Mouse (Mus musculus) monocyte, adult 5-6 weeks (primary cell): ENCODE measurements around the gene Scn4b. TPM values are rescaled to one million over a fixed set of nuclear protein-coding genes. Genes with fewer than 3 reads are reported as not detected.

Source experiments
- ATAC-seq: fragments of 153-309, 156-312 bp; replicated peaks from 2 replicates; pipeline ENCODE4 v1.8.0; 2017; ENCODE audit warnings: mild to moderate bottlenecking; ENCODE audit not compliant: low TSS enrichment, insufficient number of reproducible peaks, severe bottlenecking, poor library complexity, low FRiP score
- total RNA-seq: library from RNA; stranded (forward); fragments of 200-1000, 200-491, 200-594 nt; gene quantifications from 3 replicates; pipeline ENCODE4 v1.2.3, GENCODE M21; 2017

The Scn4b gene
- total RNA-seq, 1 experiment from 2014 or later = not detected

- ATAC-seq = no peak
Measured at GRCm38 (mm10) chr9:45181770-45182169, 43.6 kb downstream of the Scn4b start, which contains the start of gene BC049352. TSS of gene BC049352 (plus strand) at chr9:45182007.

DNA sequence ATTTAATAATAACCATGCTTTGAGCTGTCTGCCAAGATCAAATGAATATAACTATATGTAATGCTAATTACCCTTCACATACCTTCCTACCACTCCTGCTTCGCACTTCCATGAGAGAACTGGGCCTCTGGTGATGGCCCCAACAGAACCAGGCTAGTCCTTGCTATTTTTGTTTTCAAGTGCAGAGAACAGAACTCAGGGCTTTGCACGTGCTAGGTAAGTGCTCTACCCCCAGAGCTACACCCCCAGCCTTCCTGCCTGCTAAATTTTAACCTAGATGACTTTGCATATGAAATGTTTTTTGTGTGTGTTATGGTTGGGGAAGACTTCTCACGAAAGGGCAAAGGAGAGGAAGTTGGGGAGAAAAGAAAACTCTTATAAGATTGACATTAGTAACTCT lies 44.3 kb downstream of the Scn4b start:
- ATAC-seq = no peak

DNA sequence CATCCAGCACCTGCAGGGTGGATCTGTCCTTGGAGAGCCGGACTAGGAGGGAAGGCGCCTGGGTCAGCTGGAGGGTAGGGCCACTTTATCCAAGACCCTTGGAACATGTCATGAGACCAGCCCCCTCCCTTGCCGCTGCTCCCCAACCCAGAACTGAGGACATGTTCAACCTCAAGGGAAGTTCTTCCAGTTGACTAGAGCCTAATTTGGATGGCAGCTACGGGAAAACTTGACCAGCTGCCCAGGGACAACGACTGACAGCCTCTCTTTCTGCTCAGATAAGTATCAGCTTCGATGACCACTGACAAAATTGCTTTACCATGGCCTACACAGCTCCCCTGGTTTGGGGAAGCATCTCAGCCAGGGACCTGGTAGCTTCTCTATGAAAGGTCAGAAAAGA lies 45.1 kb downstream of the Scn4b start:
- no peak for ATAC-seq

GRCm38 (mm10) chr9:45185250-45185649 lies 47.1 kb downstream of the Scn4b start:
- no peak for ATAC-seq

DNA sequence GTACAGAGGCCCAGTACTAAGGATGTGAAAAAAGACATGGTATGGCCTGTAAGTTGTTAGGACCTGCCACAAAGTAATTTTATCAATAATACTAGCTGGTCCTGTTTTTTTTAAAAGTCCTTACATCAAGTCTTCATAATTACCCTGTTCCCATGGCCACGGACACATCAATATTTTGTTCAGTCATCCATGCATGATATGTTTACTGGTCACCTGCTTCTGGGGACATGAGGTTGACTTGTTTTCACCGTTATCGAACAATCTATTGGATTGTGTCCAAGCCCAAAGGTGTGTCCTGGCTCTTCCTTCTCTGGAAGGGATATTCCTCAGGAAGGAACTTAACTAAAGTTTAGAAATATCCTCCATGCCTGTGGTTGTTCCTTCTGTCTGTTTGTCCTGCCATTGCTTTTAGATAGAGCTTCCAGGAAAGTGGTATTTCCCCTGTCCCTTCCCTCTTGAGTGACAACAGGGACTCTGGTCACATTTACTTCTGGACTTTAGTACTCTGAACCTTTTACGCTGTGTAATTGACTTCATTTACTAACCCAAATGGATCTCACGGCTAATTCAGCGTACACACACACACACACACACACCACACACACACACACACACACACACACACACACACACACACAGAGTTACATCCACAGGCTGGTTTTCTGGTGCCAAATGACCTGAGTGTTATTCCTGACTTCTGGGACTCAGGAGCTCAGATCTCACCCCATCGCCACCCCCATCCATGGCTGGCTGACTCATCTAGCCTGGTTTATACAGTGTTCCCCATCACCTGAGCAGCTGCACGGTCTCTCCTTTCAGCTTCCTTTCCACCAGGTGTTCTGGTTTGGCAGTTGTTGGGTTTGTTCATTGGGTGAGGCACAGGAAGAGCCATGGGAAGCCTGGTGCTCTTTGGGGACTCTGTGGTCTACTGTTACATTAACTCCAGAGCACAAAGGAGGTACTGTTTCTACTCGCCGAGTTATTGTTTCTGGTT lies 50.7 kb downstream of the Scn4b start:
- no peak for ATAC-seq

GRCm38 (mm10) chr9:45189661-45190174 lies 51.5 kb downstream of the Scn4b start:
- no peak for ATAC-seq

GRCm38 (mm10) chr9:45195468-45195867 lies 57.3 kb downstream of the Scn4b start:
- no peak for ATAC-seq

DNA sequence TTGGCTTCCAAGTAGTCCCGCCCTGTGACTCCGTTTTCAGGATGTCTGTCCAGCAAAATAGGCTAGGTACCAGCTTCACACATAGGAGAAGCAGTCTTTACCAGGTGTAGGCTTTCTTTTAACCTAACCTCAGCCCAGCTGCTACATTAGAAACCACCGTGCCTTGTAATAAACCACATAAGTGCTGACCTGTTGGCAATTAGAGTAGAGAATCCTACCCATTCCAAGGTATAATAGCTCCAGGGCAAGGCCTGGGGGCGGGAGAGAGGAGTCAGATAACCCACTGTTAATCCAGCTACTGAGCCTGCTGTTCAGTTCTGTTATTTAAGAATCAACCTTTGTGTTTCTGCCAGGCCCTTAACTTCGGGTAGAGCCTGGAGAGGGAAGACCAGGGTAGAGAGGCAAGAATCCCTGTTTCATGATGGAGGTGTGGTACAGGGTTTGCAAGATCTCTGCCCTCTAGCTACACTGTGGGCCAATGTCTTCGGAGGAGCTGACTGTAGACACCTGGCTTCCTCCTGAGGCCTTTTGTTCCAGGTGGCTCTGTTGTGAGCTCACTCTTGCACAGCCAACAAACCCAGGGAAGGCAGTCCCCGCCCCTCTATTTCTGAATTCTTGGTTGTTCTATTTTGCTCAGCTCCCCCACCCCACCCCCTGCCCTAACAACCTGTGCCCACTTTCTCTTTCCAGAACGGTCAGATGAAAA lies 58.1 kb downstream of the Scn4b start:
- no peak for ATAC-seq

- ATAC-seq = no peak
Measured at GRCm38 (mm10) chr9:45197549-45197948, 59.4 kb downstream of the Scn4b start.

DNA sequence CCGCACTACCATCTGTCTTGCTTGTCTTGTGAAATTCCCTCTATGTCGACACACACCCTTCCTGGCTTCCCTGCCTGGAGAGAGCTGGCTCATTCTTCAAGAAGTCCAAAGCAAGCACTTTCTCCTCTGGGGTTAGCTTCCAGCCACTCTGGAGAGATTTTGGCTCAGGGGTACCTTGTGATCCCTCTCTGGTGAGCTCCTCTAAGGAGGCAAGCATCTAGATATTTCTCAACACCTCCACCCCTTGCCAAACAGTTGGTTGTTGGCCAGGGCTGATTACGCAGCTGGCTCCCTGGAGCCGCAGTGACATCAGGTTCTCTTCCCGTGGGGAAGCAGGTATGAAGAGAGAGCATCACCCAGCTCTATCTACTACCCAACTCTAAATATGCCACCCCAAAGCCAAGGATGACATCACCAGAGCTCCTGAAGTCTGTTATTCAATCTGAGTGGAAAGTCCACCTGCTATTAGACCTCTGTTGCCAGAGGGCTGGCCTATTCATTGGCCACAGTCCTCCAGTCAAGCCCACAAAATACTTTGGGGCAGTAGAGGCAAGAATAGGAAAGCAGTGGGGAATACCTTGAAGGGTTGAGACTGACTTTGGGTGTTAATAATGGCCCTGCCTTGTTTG lies 63.2 kb downstream of the Scn4b start:
- no peak for ATAC-seq

- peak; percentile 83 for ATAC-seq
Measured at GRCm38 (mm10) chr9:45202021-45202798, 64.0 kb downstream of the Scn4b start.

Other genes with a start within 250 kb of the Scn4b start
- 129 to 228 TPM (median 191 TPM) in 3 replicates for gene Atp5l, start 217.7 kb upstream of the Scn4b start, total RNA-seq
- 17.7 to 43.2 TPM (median 41.6 TPM) in 3 replicates for gene Ube4a, start 172.8 kb upstream of the Scn4b start, total RNA-seq
- 14.2 to 35.0 TPM (median 22.5 TPM) in 3 replicates for gene Cd3g, start 158.0 kb upstream of the Scn4b start, total RNA-seq
- 3.0 to 5.9 TPM (median 3.4 TPM) in 3 replicates for gene Cd3d, start 156.6 kb upstream of the Scn4b start, total RNA-seq
- 0.32 to 1.6 TPM (median 0.76 TPM) in 3 replicates for gene Cd3e, start 128.8 kb upstream of the Scn4b start, total RNA-seq
- gene Mpzl2, start 98.6 kb upstream of the Scn4b start, total RNA-seq = not detected in 3 replicates
- 5.0 to 6.5 TPM (median 5.9 TPM) in 3 replicates for gene Mpzl3, start 83.2 kb upstream of the Scn4b start, total RNA-seq
- gene Jaml, start 59.2 kb upstream of the Scn4b start, total RNA-seq = 3.2 to 7.0 TPM (median 5.8 TPM) in 3 replicates
- gene Scn2b, start 20.6 kb upstream of the Scn4b start, total RNA-seq = 0.58 to 0.67 TPM in 2 of 3 replicates, not detected in the other
- 1.7 to 7.5 TPM (median 4.2 TPM) in 3 replicates for gene BC049352, start 43.6 kb downstream of the Scn4b start, total RNA-seq
- not detected in 3 replicates for gene Tmprss4, start 65.7 kb downstream of the Scn4b start, total RNA-seq
- 358 to 411 TPM (median 369 TPM) in 3 replicates for gene Il10ra, start 130.8 kb downstream of the Scn4b start, total RNA-seq
- gene Tmprss13, start 180.7 kb downstream of the Scn4b start, total RNA-seq = 0.68 to 2.6 TPM in 2 of 3 replicates, not detected in the other
- gene Fxyd6, start 231.8 kb downstream of the Scn4b start, total RNA-seq = not detected in 3 replicates